Mouse (Mus musculus): ENCODE measurements around the gene Slc25a17.

Slc25a17 gene

GRCm38 (mm10) chr15:81300520-81301069, 60.0 kb downstream of the Slc25a17 start:
- DNase-seq = no peak

- no peak for DNase-seq
Measured at GRCm38 (mm10) chr15:81299549-81299948, 61.1 kb downstream of the Slc25a17 start.

- DNase-seq = no peak
Measured at GRCm38 (mm10) chr15:81298213-81298612, 62.4 kb downstream of the Slc25a17 start.

- no peak for DNase-seq
Measured at GRCm38 (mm10) chr15:81297543-81297942, 63.1 kb downstream of the Slc25a17 start.

GRCm38 (mm10) chr15:81294897-81295296, 65.7 kb downstream of the Slc25a17 start:
- no peak for DNase-seq

DNA sequence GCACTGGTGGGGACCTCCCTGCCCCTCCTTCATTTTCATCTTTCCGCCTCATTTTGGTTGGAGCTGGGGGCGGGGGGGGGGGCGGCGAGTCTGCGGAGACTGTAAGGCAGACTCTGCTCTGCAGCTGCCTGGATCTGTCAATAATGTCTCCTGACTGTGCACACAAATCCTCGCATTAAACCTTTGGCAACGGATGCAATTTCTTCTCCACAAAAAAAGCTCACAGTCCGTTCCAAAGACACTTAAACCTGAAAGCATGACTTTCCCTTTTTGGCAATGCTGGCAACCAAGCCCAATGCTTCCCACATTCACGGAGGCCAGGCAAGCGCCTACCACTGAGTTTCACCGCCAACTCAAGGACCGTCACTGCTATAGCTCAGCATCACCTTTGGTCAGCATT, 66.2 kb downstream of the Slc25a17 start:
- DNase-seq = no peak

DNA sequence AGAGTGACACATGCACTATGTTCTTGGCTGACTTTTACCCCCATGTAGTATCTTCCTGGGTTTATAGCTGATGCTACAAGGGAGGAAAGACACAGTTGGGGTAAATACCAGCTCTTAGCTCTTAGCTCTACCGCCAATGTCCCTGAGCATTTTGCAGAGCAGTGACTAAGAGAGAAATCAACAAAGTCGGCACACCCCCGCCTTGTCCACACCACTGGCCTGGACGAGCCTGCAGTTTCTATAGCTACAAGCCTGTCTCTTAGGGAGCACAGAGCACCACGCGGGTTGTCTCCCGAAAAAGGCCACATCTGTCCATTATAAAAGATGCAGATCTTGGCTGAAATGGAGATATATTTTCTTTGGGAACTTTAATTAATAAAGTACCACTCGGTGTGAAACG, 69.9 kb downstream of the Slc25a17 start:
- no peak for DNase-seq

GRCm38 (mm10) chr15:81290230-81290629, 70.4 kb downstream of the Slc25a17 start:
- no peak for DNase-seq

- no peak for DNase-seq
Measured at GRCm38 (mm10) chr15:81284121-81284734, 76.4 kb downstream of the Slc25a17 start.

DNA sequence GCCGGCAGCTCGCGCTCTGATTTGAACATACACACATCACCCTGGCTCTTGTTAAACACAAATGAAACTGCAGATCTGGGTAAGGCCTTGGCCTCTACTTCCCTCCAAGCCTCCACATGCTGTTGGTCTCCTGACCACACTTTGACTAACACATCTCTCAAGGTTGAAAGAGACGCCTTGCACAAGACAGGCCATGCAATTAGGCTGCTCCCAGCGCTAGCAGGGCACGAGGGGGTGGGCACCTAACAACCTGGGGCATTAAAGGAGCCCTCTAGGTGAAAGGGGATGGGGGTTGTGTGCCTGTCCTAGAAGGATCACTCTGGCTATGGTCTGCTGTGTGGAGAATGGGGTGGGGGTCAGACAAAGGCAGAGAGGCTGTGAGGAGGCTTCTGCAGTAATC, 81.9 kb downstream of the Slc25a17 start:
- DNase-seq = no peak

DNA sequence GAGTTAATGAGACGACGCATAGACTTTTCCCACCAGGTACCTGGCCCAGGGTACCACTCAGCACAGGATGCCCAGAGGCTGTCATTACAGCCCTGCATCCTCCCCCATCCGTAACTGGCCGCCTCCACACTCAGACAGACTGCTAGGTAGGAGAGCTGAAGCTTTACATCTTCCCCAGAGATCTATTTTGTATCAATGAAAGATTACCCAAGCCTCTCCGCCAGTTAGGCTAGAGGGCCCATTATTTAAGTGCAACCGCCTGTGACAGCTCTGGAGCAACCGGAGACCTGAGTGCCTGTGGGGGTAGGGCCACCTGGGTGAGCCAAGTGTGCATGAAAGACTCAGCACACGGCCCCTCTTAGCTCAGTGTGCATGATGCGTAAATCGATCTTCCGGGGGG, 82.7 kb downstream of the Slc25a17 start:
- no peak for DNase-seq

- no peak for DNase-seq
Measured at GRCm38 (mm10) chr15:81273361-81273760, 87.3 kb downstream of the Slc25a17 start.

- DNase-seq = peak; percentile 57
Measured at GRCm38 (mm10) chr15:81272305-81273053, 88.1 kb downstream of the Slc25a17 start.
